Mouse (Mus musculus) lung, postnatal 0 days (tissue): ENCODE data around the gene Zbed4. TPM values are rescaled to one million over a fixed set of nuclear protein-coding genes. Genes with fewer than 3 reads are reported as not detected.

Experiments
- ATAC-seq: fragments of 200-750 bp; cut with Nextera tagmentation; 2 replicates; pipeline ENCODE4 v1.8.0; 2017; ENCODE audit warnings: moderate library complexity
- DNase-seq: peaks from one replicate; pipeline ENCODE4 v3.0.0-alpha.2; 2016; ENCODE audit warnings: low spot score
- H3K27ac ChIP-seq: fragments of 300-500 bp; sonication (generic); 2 replicates; pipeline ENCODE4 v1.5.1; 2014; ENCODE audit warnings: antibody characterized with exemption, mild to moderate bottlenecking, low read length, mixed read lengths
- H3K27me3 ChIP-seq: fragments of 300-500 bp; sonication (generic); replicated peaks from 2 replicates; pipeline ENCODE4 v1.6.1; 2014; ENCODE audit warnings: low read length, mixed read lengths; ENCODE audit not compliant: insufficient read depth
- H3K36me3 ChIP-seq: fragments of 300-500 bp; sonication (generic); 2 replicates; pipeline ENCODE4 v1.6.1; 2014; ENCODE audit warnings: low read length, mixed read lengths; ENCODE audit not compliant: insufficient read depth
- H3K4me1 ChIP-seq: fragments of 300-500 bp; sonication (generic); 2 replicates; pipeline ENCODE4 v1.6.1; 2014; ENCODE audit warnings: antibody characterized with exemption, low read depth, low read length, mixed read lengths; ENCODE audit not compliant: insufficient read depth
- H3K4me2 ChIP-seq: fragments of 300-500 bp; sonication (generic); replicated peaks from 2 replicates; pipeline ENCODE4 v1.6.1; 2014; ENCODE audit warnings: low read depth, mild to moderate bottlenecking, low read length, moderate library complexity, mixed read lengths
- H3K4me3 ChIP-seq: fragments of 300-500 bp; sonication (generic); 2 replicates; pipeline ENCODE4 v1.5.1; 2014; ENCODE audit warnings: low read depth, low read length
- H3K9ac ChIP-seq: fragments of 300-500 bp; sonication (generic); replicated peaks from 2 replicates; pipeline ENCODE4 v1.6.1; 2014; ENCODE audit warnings: low read depth, mild to moderate bottlenecking
- H3K9me3 ChIP-seq: fragments of 300-500 bp; sonication (generic); 2 replicates; pipeline ENCODE4 v1.6.1; 2016; ENCODE audit warnings: low read length, mixed read lengths
- CTCF ChIP-seq: IDR thresholded peaks from 2 replicates; pipeline ENCODE4 v1.5.1; 2016; ENCODE audit warnings: antibody characterized with exemption, mild to moderate bottlenecking
- EP300 ChIP-seq: IDR thresholded peaks from 2 replicates; pipeline ENCODE4 v1.6.1; 2016; ENCODE audit warnings: antibody characterized with exemption, mild to moderate bottlenecking, control low read depth
- WGBS: fragments of 180-500 bp; shearing (Covaris S2); extraction: QIAGEN DNeasy Blood & Tissue Kit; methylation state at CpG from one replicate; pipeline ENCODE4 v1.1.7; 2014; 5-methylcytosine and 5-hydroxymethylcytosine counted together
- polyA plus RNA-seq: library from polyadenylated mRNA; unstranded; fragments of >200 nt; fragmentation: Nextera tagmentation; extraction: Ambion mirVana; gene quantifications from 2 replicates; pipeline ENCODE4 v1.2.1, GENCODE M21; 2015

Gene Zbed4
- polyA plus RNA-seq, 1 experiment from 2014 or later: 4.8 TPM

GRCm38 (mm10) chr15:88832536-88832935 lies 81.1 kb downstream of the Zbed4 start:
- Histone ChIP-seq H3K36me3 (no peaks in the 10 kb centered on the region), H3K4me3 (no peak overlapping the region), H3K27ac (no peak overlapping the region), H3K4me1 (no peaks in the 10 kb centered on the region; the same call in 1 of the 2 replicates), H3K9me3 (no peaks in the 10 kb centered on the region), H3K4me2 (no peak overlapping the region), H3K27me3 (no peaks in the 10 kb centered on the region), H3K9ac (no peak overlapping the region)
- no peak for DNase-seq
- 56% methylated on average over 9 of the region's 9 CpGs for WGBS
- ATAC-seq: no peak
- TF ChIP-seq EP300 (no peak), CTCF (no peak)

Other genes with a start within 250 kb of the Zbed4 start
- not detected in 2 replicates for gene Zdhhc25, start 151.4 kb upstream of the Zbed4 start, polyA plus RNA-seq
- 17.1 and 18.1 TPM in 2 replicates for gene Brd1, start 17.4 kb upstream of the Zbed4 start, polyA plus RNA-seq
- 7.2 and 7.9 TPM in 2 replicates for gene Alg12, start 67.7 kb downstream of the Zbed4 start, polyA plus RNA-seq
- gene Creld2, start 68.0 kb downstream of the Zbed4 start, polyA plus RNA-seq: 62.6 and 76.5 TPM in 2 replicates
- 66.0 and 69.6 TPM in 2 replicates for gene Pim3, start 110.5 kb downstream of the Zbed4 start, polyA plus RNA-seq
- gene Ttll8, start 202.8 kb downstream of the Zbed4 start, polyA plus RNA-seq: 0.06 and 0.07 TPM in 2 replicates
- 21.5 and 29.4 TPM in 2 replicates for gene Mlc1, start 227.3 kb downstream of the Zbed4 start, polyA plus RNA-seq
- gene Mov10l1, start 231.2 kb downstream of the Zbed4 start, polyA plus RNA-seq: 0.42 and 0.88 TPM in 2 replicates